Mouse (Mus musculus) adrenal gland, adult 2 months (tissue): Measurements from ENCODE around the gene Dnali1. TPM values are rescaled to one million over a fixed set of nuclear protein-coding genes. Genes with fewer than 3 reads are reported as not detected.

Experiments used
- DNase-seq: peaks from one replicate; pipeline ENCODE4 v3.0.0; 2021
- long read RNA-seq: library from polyadenylated mRNA; stranded (forward); transcript quantifications from one replicate; pipeline ENCODE4 v2.0.0, GENCODE M21; 2021
- polyA plus RNA-seq: library from polyadenylated mRNA; depleted of rRNA; stranded (reverse); fragments of >200 nt; gene quantifications from 2 replicates; pipeline ENCODE4 v1.2.3, GENCODE M21; 2012; rRNA removed
- total RNA-seq, 2 experiments: library from RNA; stranded (reverse); gene quantifications; 2 replicates each; pipeline ENCODE4 v1.2.3; 2021

Gene Dnali1
- total RNA-seq (not detected), polyA plus RNA-seq (0.06 TPM in 1 of 2 replicates, not detected in the other)
- long read RNA-seq: 0 reads

DNA sequence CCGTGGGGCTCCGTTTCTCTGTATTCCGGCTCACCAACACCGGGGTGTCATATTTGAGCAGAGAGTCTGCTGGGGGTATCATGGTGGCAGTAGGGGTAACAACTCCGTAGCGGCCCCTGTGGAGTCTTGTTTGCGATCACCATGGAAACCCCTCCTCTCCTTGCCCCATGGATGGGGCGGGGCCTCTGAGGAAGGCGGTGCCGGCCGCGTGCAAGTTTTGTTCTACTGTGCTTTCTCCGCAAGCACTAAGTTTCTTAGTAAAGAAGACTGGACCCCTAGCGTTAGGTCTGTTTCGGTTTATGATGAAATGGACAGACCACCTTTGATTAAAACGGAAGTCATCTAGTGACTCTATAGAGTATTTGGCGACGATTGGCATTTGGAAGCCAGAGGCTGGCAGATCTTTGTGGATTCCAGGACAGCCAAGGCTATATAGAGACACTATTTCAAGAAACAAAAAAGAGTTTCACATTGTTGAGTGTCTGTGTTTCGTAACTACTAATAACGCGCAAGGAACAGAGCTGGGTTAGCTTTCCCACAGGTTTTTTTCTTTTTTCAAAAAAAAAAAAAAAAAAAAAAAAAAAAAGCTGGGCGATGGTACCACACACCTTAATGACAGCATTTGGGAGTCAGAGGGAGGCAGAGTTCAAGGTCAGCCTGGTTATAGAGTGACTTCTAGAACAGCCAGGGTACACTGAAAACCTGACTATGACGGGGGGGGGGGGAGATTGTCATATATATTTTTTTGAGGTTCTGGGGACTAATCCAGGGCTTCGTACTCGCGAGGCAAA, at the start of gene Dnali1:
Gene Dnali1 (minus strand): TSS at position 187 of the 791 bp plus-strand sequence.
- DNase-seq: peak; percentile 77

DNA sequence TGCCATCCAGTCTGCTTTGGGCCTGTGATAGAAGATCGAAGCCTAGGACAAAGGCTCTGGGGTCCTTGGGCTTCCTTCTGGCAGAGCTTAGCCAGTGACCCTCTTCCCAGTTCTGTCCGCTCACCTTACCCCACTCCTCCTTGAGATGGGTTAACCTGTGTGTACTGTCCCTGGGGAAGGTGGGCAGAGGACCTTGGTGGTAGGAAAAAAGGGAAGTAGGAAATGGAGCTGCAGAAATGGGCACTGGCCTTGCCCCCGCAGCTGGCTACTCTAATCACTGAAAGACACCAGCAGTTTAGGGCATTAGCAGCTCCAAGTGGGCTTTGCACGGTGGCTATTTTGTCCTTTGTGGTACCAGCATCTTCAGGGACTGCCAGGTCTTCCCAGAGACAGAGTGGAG, 49.6 kb upstream of the Dnali1 start:
- no peak for DNase-seq

GRCm38 (mm10) chr4:125114638-125115037, 49.1 kb upstream of the Dnali1 start:
- peak; percentile 88 for DNase-seq

- no peak for DNase-seq
Measured at GRCm38 (mm10) chr4:125105354-125105753, 39.9 kb upstream of the Dnali1 start.

- DNase-seq: no peak
Measured at GRCm38 (mm10) chr4:125101334-125101733, 35.8 kb upstream of the Dnali1 start.

DNA sequence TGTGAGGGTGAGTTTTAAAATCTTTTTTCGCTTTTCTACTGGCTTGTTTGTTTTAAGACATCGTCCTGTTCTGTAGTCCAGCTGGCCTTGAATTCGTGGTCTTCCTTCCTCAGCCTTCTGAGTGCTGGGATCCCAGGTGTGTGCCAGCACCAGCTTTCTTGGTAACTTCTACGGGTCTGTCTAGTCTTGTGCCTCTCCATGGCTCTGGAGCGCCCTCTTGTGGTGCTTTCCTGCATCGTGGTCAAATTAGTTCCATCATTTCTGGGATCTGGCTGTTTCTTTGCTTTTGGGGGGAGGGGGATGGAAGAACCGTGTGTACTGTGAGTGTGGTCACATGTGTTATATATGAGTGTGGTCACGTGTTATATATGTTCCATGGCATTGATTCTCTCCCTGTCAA, 34.0 kb upstream of the Dnali1 start:
- DNase-seq: peak; percentile 76

DNA sequence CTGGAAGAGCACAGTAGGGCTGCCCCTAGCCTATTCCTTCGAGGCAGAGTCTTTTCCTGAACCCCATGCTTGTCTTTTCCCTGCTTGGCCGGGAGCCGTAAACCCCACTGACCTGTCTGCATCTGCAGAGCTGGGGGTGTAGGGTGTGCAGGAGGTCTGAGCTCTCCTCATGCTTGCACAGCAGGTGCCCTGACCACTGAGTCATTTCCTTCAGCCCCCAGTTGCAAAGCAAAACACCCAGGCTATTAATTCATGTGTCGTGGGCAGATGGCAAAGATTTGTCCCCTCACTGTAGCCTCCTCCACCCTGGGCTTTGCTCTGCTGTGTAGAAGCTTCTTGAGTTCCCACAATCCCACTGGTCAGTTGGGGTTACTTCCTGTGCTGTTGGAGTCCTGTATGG, 31.9 kb upstream of the Dnali1 start:
- no peak for DNase-seq

GRCm38 (mm10) chr4:125096066-125096465, 30.6 kb upstream of the Dnali1 start:
- peak; percentile 70 for DNase-seq

DNA sequence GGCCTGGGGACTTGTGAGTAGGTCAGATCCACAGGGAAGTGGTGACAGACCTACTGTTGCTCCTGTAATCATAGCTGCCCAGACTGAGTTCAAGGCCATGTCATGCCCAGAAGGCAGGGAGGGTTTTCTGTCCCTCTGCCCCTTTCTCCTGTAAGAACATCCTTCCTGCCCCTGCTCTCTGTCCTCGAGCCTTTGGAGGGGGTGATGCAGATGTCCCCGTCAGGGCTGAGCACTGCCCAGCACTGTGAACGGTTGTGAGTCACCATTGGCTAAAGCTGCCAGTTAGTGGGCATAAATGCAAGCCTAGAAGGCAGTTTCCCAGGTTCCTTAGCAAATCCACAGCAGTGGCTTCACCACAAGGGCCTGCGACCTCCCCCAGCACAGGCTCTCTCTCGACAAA, 27.5 kb upstream of the Dnali1 start:
- DNase-seq: peak; percentile 34

- no peak for DNase-seq
Measured at GRCm38 (mm10) chr4:125085346-125085841, 19.9 kb upstream of the Dnali1 start.

- peak; percentile 96 for DNase-seq
Measured at GRCm38 (mm10) chr4:125084403-125085345, 19.2 kb upstream of the Dnali1 start, which contains the start of gene Meaf6. Gene Meaf6, plus strand, starts transcription at chr4:125085134.

DNA sequence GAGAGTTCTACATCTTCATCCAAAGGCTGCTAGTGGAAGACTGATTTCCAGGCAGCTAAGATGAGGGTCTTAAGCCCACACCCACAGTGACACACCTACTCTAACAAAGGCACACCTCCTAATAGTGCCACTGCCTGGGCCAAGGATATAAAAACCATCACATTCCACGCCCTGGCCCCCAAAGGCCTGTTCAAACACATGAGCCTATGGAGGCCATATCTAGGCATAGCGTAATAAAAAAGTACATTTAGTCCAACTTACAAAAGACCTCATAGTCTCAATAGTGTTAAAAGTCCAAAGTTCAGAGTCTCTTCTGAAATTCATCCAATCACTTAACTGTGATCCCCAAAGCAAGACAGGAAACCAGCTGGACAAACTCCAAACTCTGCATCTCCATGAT, 13.2 kb upstream of the Dnali1 start:
- no peak for DNase-seq

DNA sequence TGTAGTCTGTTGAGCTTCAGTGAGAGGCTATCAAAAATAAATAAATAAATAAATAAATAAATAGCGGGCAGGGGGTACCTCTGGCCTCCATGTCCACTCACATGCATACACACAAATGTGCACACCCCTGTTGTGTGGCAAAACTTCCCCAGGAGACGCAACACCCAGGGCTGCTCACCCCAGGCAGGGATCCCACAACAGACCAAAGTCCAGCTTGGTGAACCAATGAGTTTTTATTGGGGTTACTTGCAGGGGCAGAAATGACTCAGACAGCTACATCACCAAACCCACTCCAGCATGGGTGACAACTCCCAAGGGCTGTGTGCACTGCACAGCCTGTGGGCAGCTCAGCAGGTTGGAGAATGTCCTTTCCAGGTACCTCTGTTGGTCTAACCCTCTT, 12.2 kb upstream of the Dnali1 start:
- DNase-seq: no peak

DNA sequence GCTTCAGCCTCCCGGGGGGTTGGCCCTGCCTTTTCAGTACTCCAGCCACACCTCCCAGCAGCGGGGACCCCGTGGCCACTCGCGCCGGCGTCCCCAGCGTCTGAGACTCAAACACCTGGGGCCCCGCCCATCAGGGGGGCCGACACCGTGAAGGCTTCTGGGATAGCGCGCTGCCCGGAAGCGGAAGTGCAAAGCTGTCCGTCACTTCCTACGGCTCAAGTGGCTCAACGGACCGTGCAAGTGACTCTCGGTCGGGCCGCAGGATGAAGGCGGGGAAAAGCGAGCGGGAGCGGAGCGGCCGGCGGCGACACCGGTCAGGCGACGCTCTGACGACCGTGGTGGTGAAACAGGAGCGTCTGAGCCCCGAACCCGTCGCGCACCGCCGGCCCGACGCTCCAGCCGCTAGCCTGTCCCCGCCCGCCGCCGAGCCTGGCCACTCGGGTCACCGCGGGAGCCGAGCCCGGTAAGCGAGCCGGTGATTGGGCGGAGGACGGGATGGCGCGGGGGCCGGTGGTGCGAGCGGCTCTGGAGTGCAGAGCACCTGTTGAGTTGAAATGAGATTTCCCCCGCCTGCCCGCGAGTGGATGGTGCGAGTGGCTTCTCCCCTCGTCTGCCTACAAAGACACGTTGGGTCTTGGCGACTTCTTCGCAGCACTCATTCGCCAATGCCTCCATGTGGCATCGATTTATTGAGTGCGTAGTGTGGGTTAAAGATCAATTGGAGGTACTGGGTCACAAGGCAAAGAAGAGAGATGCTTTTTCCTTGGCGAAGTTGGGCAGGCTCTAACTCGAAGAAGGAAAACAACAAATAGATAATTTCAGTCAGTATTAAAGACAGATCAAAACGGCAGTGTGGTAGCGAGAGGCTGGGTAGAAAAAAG, 1.2 kb upstream of the Dnali1 start, which contains the start of gene Snip1:
Gene Snip1 (plus strand): TSS at position 183 of the 881 bp plus-strand sequence.
- peak; percentile 96 for DNase-seq

GRCm38 (mm10) chr4:125063829-125064228, 1.7 kb downstream of the Dnali1 start:
- DNase-seq: no peak

DNA sequence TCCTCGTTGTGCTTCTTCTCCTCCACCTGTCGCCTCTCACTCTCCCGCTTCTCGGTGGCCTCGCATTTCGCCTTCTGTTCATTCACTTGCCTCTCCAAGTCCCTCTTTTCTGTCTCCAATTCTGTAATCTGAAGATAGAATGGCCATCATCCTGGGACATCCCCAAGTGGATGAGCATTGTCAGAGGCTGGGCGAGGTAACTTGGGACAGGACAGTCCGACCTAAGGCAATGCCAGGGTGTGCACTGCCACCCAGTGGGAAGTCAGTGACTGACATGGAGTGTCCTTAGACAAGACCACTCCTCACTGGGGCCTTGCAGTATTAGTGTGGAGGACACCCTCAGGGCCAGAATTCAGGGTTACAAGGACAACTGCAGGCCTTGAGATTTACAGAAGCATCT, 6.5 kb downstream of the Dnali1 start:
- DNase-seq: peak; percentile 66

DNA sequence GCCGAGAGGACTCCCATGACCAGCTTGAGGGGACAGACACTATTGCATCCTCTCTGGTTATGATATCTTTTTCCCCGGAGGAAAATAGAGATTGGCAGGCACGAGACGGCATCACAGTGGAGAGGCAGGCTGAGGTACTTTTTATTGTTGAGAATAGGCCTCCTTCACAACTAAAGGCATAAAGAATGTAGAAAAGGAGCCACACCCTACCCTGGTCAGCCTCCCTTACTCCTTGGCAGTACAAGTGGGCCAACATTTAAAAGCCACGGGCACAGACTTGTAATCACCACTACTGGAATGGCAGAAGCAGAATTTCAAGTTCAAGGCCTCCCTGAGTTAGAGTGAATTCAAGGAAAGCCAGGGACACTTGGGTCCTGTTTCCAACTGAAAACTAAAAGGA, 7.5 kb downstream of the Dnali1 start:
- DNase-seq: no peak

DNA sequence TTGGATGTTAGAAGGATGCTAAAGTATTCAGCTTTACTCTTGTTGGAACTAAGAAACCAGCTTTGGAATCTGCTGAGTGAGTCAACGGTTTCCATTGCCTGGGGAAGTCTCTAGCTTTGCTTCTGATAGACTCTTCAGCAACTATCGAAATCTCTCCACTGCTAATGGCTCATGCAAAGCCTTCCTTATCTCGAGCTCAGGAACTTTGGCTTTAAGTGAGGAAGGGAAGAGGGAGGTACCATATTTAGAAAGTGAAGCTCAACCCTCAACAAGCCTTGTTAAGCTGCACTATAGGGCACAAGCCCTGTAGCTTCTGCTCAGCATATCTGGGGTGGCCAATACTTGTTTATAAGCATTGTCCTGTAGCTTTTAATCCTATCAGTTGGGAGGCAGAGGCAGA, 8.2 kb downstream of the Dnali1 start:
- no peak for DNase-seq

- DNase-seq: no peak
Measured at GRCm38 (mm10) chr4:125056476-125056875, 9.0 kb downstream of the Dnali1 start.

- no peak for DNase-seq
Measured at GRCm38 (mm10) chr4:125055385-125055784, 10.1 kb downstream of the Dnali1 start.

DNA sequence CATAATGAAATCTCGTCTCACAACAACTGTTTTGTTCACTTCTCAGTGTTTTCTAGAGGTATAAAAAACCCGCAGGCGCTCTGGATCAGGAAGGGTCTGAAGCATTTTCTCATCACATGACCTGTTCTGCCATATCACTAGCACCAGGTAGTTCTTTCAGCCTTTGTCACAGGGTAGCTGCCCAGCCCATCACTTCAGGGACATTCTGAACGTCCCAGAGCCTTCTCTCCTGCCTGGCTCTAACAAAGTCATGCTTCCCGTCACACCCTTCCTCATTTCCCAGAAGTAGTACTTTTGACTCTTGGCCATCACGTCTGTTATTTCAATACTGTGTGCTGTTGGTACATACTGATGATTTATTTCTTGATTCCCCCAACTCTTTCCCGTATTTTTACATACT, 21.0 kb downstream of the Dnali1 start:
- no peak for DNase-seq
